22 mouse cellular contexts compared by ENCODE assay signal in the genomic region with DNA sequence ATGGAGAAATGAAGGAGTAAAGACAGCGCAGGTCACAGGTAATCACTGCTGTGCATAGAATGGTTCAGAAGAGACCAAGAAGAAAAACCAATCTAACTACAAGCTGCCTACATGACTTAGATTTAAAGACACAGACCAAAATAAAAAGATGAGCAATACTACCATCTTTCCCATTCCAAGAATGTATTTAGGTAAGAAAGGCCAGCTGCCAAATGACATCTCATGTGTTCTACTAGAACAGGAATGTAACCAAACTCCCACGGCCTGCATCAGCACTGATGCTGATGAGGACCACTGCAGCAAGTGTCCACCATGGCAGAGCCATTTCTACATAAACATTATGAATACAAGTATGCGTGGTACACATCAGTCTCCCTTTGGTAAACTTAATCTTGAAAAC.
"Had no signal": no experiment of that assay in that cellular context is flagged by ENCODE, and none has a peak within 500 bp of the region (broad histone marks: within the 10 kb centered on the region; RNA-seq: fewer than 3 reads in every experiment).

No protein-coding gene starts in this region.

- DNase-seq: forebrain, postnatal 0 days; gastrocnemius, postnatal 14 days; gastrocnemius, postnatal 36 days; heart, adult 2 months; heart, postnatal 10 days; heart, postnatal 36 days; kidney, adult 11 months; kidney, adult 2 months; kidney, adult 9 months; kidney, postnatal 14 days; kidney, postnatal 36 days; left cerebral cortex, postnatal 4 days had no signal

- H3K4me3 ChIP-seq: heart, adult 2 months; heart, embryonic 12.5 days; hindbrain, embryonic 13.5 days; hindbrain, embryonic 15.5 days; kidney, embryonic 15.5 days; limb, embryonic 13.5 days; limb, embryonic 15.5 days; liver, embryonic 12.5 days had no signal

- H3K27ac ChIP-seq: heart, adult 2 months; hindbrain, embryonic 13.5 days; hindbrain, embryonic 15.5 days; hindbrain, postnatal 0 days; kidney, embryonic 15.5 days; kidney, postnatal 0 days; limb, embryonic 13.5 days; liver, embryonic 12.5 days; liver, embryonic 14.5 days had no signal
